Mouse (Mus musculus): ENCODE data around the gene Exoc1.

DNA sequence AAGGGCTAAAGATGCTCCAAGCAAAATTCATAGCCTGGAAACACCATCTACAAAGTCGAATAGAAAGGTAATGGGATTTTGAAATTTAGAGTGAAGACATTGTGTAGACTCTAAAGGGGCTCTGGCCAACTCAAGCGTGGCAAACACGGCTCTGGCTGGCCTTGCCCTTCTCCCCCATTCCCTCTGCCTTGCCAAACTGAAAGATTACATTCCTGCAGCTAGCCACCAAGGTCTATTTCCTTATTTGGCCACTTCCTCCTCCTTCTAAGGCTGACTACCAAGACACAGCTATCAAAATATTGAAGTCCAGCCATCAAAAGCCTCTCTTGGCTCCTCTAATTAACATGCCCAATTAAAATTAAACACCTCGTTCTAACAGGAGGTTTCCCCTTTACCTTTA lies 4.0 kb upstream of the Exoc1 start:
- TF ChIP-seq POLR2A (IDR thresholded peaks at IDR 0.05; ENCODE audit: control insufficient read depth, extremely low read depth, insufficient read depth, low read length, poor library complexity) (no peak), CTCF (IDR thresholded peaks at IDR 0.05; ENCODE audit: borderline replicate concordance, control insufficient read depth, extremely low read depth, insufficient read depth, low read length, poor library complexity) (no peak)
